Mouse (Mus musculus) heart, postnatal 0 days (tissue): ENCODE measurements at regions not wholly inside any gene's neighbourhood (a gene's known extent, or its start where the extent isn't known, plus 50 kb on each side); places are given as distances from the start of the nearest gene placed in this dataset.

Experiments used
- ATAC-seq: fragments of 200-750 bp; cut with Nextera tagmentation; 2 replicates; pipeline ENCODE4 v1.8.0; 2017; ENCODE audit warnings: low read depth, moderate number of reproducible peaks, moderate library complexity; ENCODE audit not compliant: insufficient read depth
- DNase-seq: peaks from one replicate; pipeline ENCODE4 v3.0.0-alpha.2; 2016; ENCODE audit warnings: low spot score
- H3K27ac ChIP-seq: fragments of 300-500 bp; sonication (generic); 2 replicates; pipeline ENCODE4 v1.5.1; 2014; ENCODE audit warnings: low read depth, mild to moderate bottlenecking
- H3K27me3 ChIP-seq: fragments of 300-500 bp; sonication (generic); 2 replicates; pipeline ENCODE4 v1.6.1; 2014; ENCODE audit warnings: low read length, mixed read lengths; ENCODE audit not compliant: control insufficient read depth, insufficient read depth
- H3K36me3 ChIP-seq: fragments of 300-500 bp; sonication (generic); replicated peaks from 2 replicates; pipeline ENCODE4 v1.6.1; 2014; ENCODE audit warnings: low read length, mixed read lengths; ENCODE audit not compliant: control insufficient read depth, insufficient read depth
- H3K4me1 ChIP-seq: fragments of 300-500 bp; sonication (generic); 2 replicates; pipeline ENCODE4 v1.6.1; 2014; ENCODE audit warnings: antibody characterized with exemption; ENCODE audit not compliant: control insufficient read depth, insufficient read depth
- H3K4me2 ChIP-seq: fragments of 300-500 bp; sonication (generic); 2 replicates; pipeline ENCODE4 v1.6.1; 2014; ENCODE audit warnings: low read depth, mild to moderate bottlenecking, low read length, moderate library complexity
- H3K4me3 ChIP-seq: fragments of 300-500 bp; sonication (generic); 2 replicates; pipeline ENCODE4 v1.5.1; 2014; ENCODE audit warnings: low read depth, low read length
- H3K9ac ChIP-seq: fragments of 300-500 bp; sonication (generic); replicated peaks from 2 replicates; pipeline ENCODE4 v1.6.1; 2014; ENCODE audit warnings: low read depth, low read length, mixed read lengths
- H3K9me3 ChIP-seq: fragments of 300-500 bp; sonication (generic); replicated peaks from 2 replicates; pipeline ENCODE4 v1.6.1; 2016; ENCODE audit warnings: low read length; ENCODE audit not compliant: control insufficient read depth
- CTCF ChIP-seq: IDR thresholded peaks from 2 replicates; pipeline ENCODE4 v1.5.1; 2016; ENCODE audit warnings: antibody characterized with exemption, control low read depth, low read depth
- EP300 ChIP-seq: IDR thresholded peaks from 2 replicates; pipeline ENCODE4 v1.6.1; 2016; ENCODE audit warnings: antibody characterized with exemption, low read depth
- WGBS: fragments of 180-500 bp; shearing (Covaris S2); extraction: QIAGEN DNeasy Blood & Tissue Kit; methylation state at CpG from one replicate; pipeline ENCODE4 v1.1.7; 2014; 5-methylcytosine and 5-hydroxymethylcytosine counted together

- H3K9me3 ChIP-seq: no peaks in the 10 kb centered on the region
- no peaks in the 10 kb centered on the region for H3K4me1 ChIP-seq
- no peak overlapping the region for H3K27ac ChIP-seq
- no peak overlapping the region for H3K9ac ChIP-seq
- H3K36me3 ChIP-seq: no peaks in the 10 kb centered on the region
- H3K4me2 ChIP-seq: no peak overlapping the region
- DNase-seq (no peak), ATAC-seq (no peak)
- H3K27me3 ChIP-seq: no peaks in the 10 kb centered on the region
- 69% methylated on average over 3 of the region's 3 CpGs for WGBS
- H3K4me3 ChIP-seq: no peak overlapping the region
- TF ChIP-seq CTCF (no peak), EP300 (no peak)
Observed at GRCm38 (mm10) chr13:72282764-72283163, 319.2 kb upstream of the Irx1 start.

- H3K36me3 ChIP-seq: no peaks in the 10 kb centered on the region
- no peak for DNase-seq
- no peak overlapping the region for H3K4me2 ChIP-seq
- H3K27ac ChIP-seq: no peak overlapping the region
- WGBS: 28% methylated on average over 1 of the region's 1 CpGs
- TF ChIP-seq EP300 (no peak), CTCF (no peak)
- H3K4me3 ChIP-seq: no peak overlapping the region
- H3K9me3 ChIP-seq: no peaks in the 10 kb centered on the region
- ATAC-seq: no peak
- no peak overlapping the region for H3K9ac ChIP-seq
- H3K27me3 ChIP-seq: no peaks in the 10 kb centered on the region
- H3K4me1 ChIP-seq: no peaks in the 10 kb centered on the region
Observed at GRCm38 (mm10) chr13:72283701-72284100, 320.2 kb upstream of the Irx1 start.

GRCm38 (mm10) chr13:72286301-72286700, 322.8 kb upstream of the Irx1 start:
- Histone ChIP-seq H3K4me1 (no peaks in the 10 kb centered on the region), H3K9me3 (no peaks in the 10 kb centered on the region), H3K4me2 (no peak overlapping the region), H3K27me3 (no peaks in the 10 kb centered on the region), H3K9ac (no peak overlapping the region), H3K4me3 (no peak overlapping the region), H3K36me3 (no peaks in the 10 kb centered on the region), H3K27ac (no peak overlapping the region)
- DNase-seq (no peak), ATAC-seq (no peak)
- TF ChIP-seq EP300 (no peak), CTCF (no peak)
- 90% methylated on average over 4 of the region's 4 CpGs for whole genome bisulfite sequencing

GRCm38 (mm10) chr13:72288381-72289092, 325.0 kb upstream of the Irx1 start:
- Histone ChIP-seq H3K36me3 (no peaks in the 10 kb centered on the region), H3K4me3 (no peak overlapping the region), H3K27me3 (peaks cover 3% of the 10 kb centered on the region; the same call in 1 of the 2 replicates), H3K4me2 (no peak overlapping the region), H3K4me1 (no peaks in the 10 kb centered on the region), H3K27ac (no peak overlapping the region), H3K9ac (no peak overlapping the region), H3K9me3 (no peaks in the 10 kb centered on the region)
- TF ChIP-seq CTCF (no peak), EP300 (no peak)
- WGBS: 61% methylated on average over 13 of the region's 13 CpGs
- no peak for DNase-seq
- no peak for ATAC-seq

GRCm38 (mm10) chr13:72289093-72289501, 325.6 kb upstream of the Irx1 start:
- no peak for DNase-seq
- WGBS: 12% methylated on average over 10 of the region's 10 CpGs
- ATAC-seq: no peak
- H3K4me2 ChIP-seq: no peak overlapping the region
- H3K27me3 ChIP-seq: peaks cover 3% of the 10 kb centered on the region; the same call in 1 of the 2 replicates
- H3K9ac ChIP-seq: no peak overlapping the region
- H3K27ac ChIP-seq: no peak overlapping the region
- H3K9me3 ChIP-seq: no peaks in the 10 kb centered on the region
- TF ChIP-seq CTCF (peak; percentile 14; the same call in 1 of the 2 replicates), EP300 (no peak)
- no peak overlapping the region for H3K4me3 ChIP-seq
- no peaks in the 10 kb centered on the region for H3K4me1 ChIP-seq
- no peaks in the 10 kb centered on the region for H3K36me3 ChIP-seq

- no peaks in the 10 kb centered on the region for H3K36me3 ChIP-seq
- 4% methylated on average over 14 of the region's 14 CpGs for WGBS
- 0 out of 2 replicates have a peak overlapping the region, but pooled peaks have one; percentile 11 for H3K4me3 ChIP-seq
- peak overlapping the region; percentile 48 for H3K4me2 ChIP-seq
- H3K27ac ChIP-seq: no peak overlapping the region
- peak; percentile 34 for DNase-seq
- TF ChIP-seq CTCF (peak; percentile 50), EP300 (no peak)
- H3K9ac ChIP-seq: no peak overlapping the region
- ATAC-seq: no peak; the same call in 1 of the 2 replicates
- no peaks in the 10 kb centered on the region for H3K9me3 ChIP-seq
- peaks cover 6% of the 10 kb centered on the region; the same call in 1 of the 2 replicates for H3K27me3 ChIP-seq
- no peaks in the 10 kb centered on the region for H3K4me1 ChIP-seq
Observed at GRCm38 (mm10) chr13:72292361-72292760, 328.8 kb upstream of the Irx1 start.
